Mouse (Mus musculus): ENCODE measurements at regions not wholly inside any gene's neighbourhood (a gene's known extent, or its start where the extent isn't known, plus 50 kb on each side); places are given as distances from the start of the nearest gene placed in this dataset.

- no peak overlapping the region for H3K27ac ChIP-seq (ENCODE audit: insufficient read depth, low read length)
- no peak overlapping the region for H3K4me3 ChIP-seq (ENCODE audit: insufficient read depth, low read length)
- no peaks in the 10 kb centered on the region for H3K4me1 ChIP-seq (ENCODE audit: control insufficient read depth, insufficient read depth, low read length)
- no peak for TF ChIP-seq POLR2A (IDR thresholded peaks at IDR 0.05; ENCODE audit: low read depth, low read length)
- no peak for TF ChIP-seq CTCF (IDR thresholded peaks at IDR 0.05; ENCODE audit: borderline replicate concordance, insufficient read depth, low read length)
Measured at GRCm38 (mm10) chr3:102610970-102611369, 123.4 kb upstream of the Tspan2 start.

DNA sequence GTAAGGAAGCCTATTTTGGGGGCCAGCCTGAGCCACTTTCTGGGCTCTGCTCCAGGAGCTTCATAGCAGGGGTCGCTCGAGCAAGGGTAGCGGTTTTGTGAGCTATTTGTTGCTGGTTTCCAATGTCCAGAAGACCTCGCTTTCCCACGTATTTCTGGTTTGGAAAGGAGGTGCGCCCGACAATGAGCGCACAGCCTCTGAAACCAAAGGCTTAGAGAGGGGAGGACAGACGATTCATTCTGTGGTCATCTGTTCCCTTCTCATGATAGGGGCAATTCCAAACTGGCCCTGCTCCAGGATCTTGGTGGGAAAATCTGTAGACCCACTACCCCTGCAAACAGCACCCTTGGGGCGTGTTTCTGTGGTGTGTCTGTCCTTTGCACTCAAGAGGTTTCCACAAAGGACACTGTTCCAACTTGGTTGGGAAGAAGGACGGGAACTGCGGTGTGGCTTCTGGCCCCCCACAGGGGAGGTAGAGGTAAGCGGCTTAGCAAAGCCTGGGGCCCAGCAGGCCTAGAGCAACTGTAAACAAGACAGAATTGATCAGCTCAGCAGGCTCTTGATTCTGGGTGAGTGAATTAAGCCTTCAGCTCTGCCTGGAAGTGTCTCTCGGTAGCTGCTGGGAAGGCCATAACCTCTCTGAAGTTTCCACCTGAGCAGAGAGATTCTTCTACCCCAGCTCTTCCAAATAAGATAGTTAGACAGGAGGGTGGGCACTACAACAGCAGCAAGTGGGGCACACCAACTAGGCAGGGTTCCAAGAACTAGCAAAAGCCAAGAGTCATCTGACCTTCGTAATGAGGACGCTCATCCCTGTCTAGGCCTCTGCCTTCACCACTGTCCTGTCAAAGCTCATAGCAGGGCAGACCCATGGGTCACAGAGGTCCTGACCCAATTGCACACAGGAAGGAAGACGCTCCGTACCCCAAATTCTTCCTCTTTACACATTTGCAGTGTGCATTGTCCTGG, 122.6 kb upstream of the Tspan2 start:
- no peaks in the 10 kb centered on the region for H3K4me1 ChIP-seq (ENCODE audit: control insufficient read depth, insufficient read depth, low read length)
- TF ChIP-seq POLR2A (IDR thresholded peaks at IDR 0.05; ENCODE audit: low read depth, low read length): no peak
- no peak for TF ChIP-seq CTCF (IDR thresholded peaks at IDR 0.05; ENCODE audit: borderline replicate concordance, insufficient read depth, low read length)

DNA sequence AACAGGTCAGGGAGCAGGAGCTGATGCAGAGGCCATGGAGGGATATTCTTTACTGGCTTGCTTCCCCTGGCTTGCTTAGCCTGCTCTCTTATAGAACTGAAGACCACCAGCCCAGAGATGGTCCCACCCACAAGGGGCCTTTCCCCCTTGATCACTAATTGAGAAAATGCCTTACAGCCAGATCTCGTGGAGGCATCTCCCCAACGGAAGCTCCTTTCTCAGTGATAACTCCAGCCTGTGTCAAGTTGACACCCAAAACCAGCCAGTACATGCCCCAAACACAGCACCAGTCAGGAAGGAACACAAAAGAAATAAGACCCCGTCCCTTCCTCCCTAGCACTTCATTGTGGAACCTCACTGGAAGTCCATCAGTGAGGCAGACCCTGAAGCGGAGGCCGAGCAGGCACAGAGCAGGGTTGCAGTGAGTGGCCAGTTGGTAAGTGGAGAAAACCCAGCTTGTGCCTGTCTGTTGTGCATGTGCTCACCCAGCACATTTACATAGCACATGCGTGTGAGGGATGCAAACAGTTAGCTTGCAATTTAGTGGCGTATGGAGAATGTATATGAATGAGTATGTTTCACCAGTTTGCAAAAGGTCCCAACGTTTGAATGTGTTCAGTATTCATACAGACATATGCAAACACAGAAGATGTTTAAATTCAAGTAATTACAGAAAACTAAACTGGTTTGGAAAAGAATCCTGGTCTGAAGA, 114.5 kb upstream of the Tspan2 start:
- Histone ChIP-seq H3K27ac (ENCODE audit: insufficient read depth, low read length) (no peak overlapping the region), H3K4me1 (ENCODE audit: control insufficient read depth, insufficient read depth, low read length) (no peaks in the 10 kb centered on the region), H3K4me3 (ENCODE audit: insufficient read depth, low read length) (no peak overlapping the region)
- TF ChIP-seq CTCF (IDR thresholded peaks at IDR 0.05; ENCODE audit: borderline replicate concordance, insufficient read depth, low read length) (no peak), POLR2A (IDR thresholded peaks at IDR 0.05; ENCODE audit: low read depth, low read length) (no peak)

More for the DNA sequence above, 122.6 kb upstream of the Tspan2 start:
- Histone ChIP-seq H3K27ac (ENCODE audit: insufficient read depth, low read length) (no peak overlapping the region), H3K4me3 (ENCODE audit: insufficient read depth, low read length) (no peak overlapping the region)

- H3K27ac ChIP-seq (ENCODE audit: insufficient read depth, low read length): no peak overlapping the region
- peaks cover 3% of the 10 kb centered on the region; the same call in 1 of the 2 replicates for H3K4me1 ChIP-seq (ENCODE audit: control insufficient read depth, insufficient read depth, low read length)
- H3K4me3 ChIP-seq (ENCODE audit: insufficient read depth, low read length): no peak overlapping the region
- no peak for TF ChIP-seq POLR2A (IDR thresholded peaks at IDR 0.05; ENCODE audit: low read depth, low read length)
Measured at GRCm38 (mm10) chr3:102636076-102636475, 98.3 kb upstream of the Tspan2 start.

GRCm38 (mm10) chr3:102636674-102637073, 97.7 kb upstream of the Tspan2 start:
- TF ChIP-seq POLR2A (IDR thresholded peaks at IDR 0.05; ENCODE audit: low read depth, low read length) (no peak), CTCF (IDR thresholded peaks at IDR 0.05; ENCODE audit: borderline replicate concordance, insufficient read depth, low read length) (no peak)
- no peak overlapping the region for H3K4me3 ChIP-seq (ENCODE audit: insufficient read depth, low read length)
- peaks cover 3% of the 10 kb centered on the region; the same call in 1 of the 2 replicates for H3K4me1 ChIP-seq (ENCODE audit: control insufficient read depth, insufficient read depth, low read length)
- H3K27ac ChIP-seq (ENCODE audit: insufficient read depth, low read length): no peak overlapping the region

DNA sequence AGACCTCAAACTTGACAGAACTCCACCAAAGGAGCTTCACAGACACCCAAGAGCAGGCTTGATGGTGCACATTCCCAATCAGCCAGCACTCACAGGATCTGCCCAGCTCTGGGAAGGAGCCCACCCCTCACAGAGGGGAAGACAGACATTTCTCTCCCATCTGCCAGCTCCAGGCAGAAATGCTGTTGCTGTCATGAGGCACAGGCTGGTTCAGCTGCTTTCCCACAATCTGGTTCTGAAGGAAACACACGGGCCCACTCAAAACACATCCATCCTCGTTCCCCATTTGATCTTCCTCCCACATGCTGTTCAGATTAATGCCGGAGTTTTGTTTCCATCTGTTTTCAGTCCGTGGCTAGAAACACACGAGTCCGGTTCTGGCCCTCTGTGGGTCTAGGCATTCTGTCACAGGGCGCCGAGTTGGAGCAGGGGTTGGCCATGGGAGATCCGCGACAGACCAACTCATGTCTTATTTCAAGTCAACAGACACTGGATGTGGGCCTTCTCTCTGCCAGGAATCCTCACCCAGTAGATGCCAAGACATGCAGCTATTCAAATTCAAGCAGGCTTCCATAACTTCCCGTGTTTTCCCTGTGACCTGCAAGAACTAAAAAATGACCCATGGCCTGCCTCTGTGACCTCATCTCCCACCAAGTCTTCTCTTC, 89.9 kb upstream of the Tspan2 start:
- Histone ChIP-seq H3K4me1 (ENCODE audit: control insufficient read depth, insufficient read depth, low read length) (0 out of 2 replicates have a peak, but pooled peaks cover 4% of the 10 kb centered on the region), H3K27ac (ENCODE audit: insufficient read depth, low read length) (no peak overlapping the region), H3K4me3 (ENCODE audit: insufficient read depth, low read length) (no peak overlapping the region)
- no peak for TF ChIP-seq CTCF (IDR thresholded peaks at IDR 0.05; ENCODE audit: borderline replicate concordance, insufficient read depth, low read length)
- no peak for TF ChIP-seq POLR2A (IDR thresholded peaks at IDR 0.05; ENCODE audit: low read depth, low read length)

- no peak for TF ChIP-seq CTCF (IDR thresholded peaks at IDR 0.05; ENCODE audit: borderline replicate concordance, insufficient read depth, low read length)
- TF ChIP-seq POLR2A (IDR thresholded peaks at IDR 0.05; ENCODE audit: low read depth, low read length): no peak
- Histone ChIP-seq H3K27ac (ENCODE audit: insufficient read depth, low read length) (no peak overlapping the region), H3K4me1 (ENCODE audit: control insufficient read depth, insufficient read depth, low read length) (0 out of 2 replicates have a peak, but pooled peaks cover 4% of the 10 kb centered on the region), H3K4me3 (ENCODE audit: insufficient read depth, low read length) (no peak overlapping the region)
Measured at GRCm38 (mm10) chr3:102648450-102648849, 85.9 kb upstream of the Tspan2 start.

GRCm38 (mm10) chr3:102654962-102655361, 79.4 kb upstream of the Tspan2 start:
- Histone ChIP-seq H3K27ac (ENCODE audit: insufficient read depth, low read length) (no peak overlapping the region), H3K4me1 (ENCODE audit: control insufficient read depth, insufficient read depth, low read length) (peaks cover 10% of the 10 kb centered on the region), H3K4me3 (ENCODE audit: insufficient read depth, low read length) (no peak overlapping the region)
- TF ChIP-seq POLR2A (IDR thresholded peaks at IDR 0.05; ENCODE audit: low read depth, low read length): no peak
- no peak for TF ChIP-seq CTCF (IDR thresholded peaks at IDR 0.05; ENCODE audit: borderline replicate concordance, insufficient read depth, low read length)

- Histone ChIP-seq H3K27ac (ENCODE audit: insufficient read depth, low read length) (no peak overlapping the region), H3K4me1 (ENCODE audit: control insufficient read depth, insufficient read depth, low read length) (peaks cover 10% of the 10 kb centered on the region), H3K4me3 (ENCODE audit: insufficient read depth, low read length) (no peak overlapping the region)
- no peak for TF ChIP-seq POLR2A (IDR thresholded peaks at IDR 0.05; ENCODE audit: low read depth, low read length)
- TF ChIP-seq CTCF (IDR thresholded peaks at IDR 0.05; ENCODE audit: borderline replicate concordance, insufficient read depth, low read length): no peak
Measured at GRCm38 (mm10) chr3:102657116-102657515, 77.2 kb upstream of the Tspan2 start.
